Mouse (Mus musculus) erythroid progenitor cell, adult 5-6 weeks (primary cell): Measurements from ENCODE around the gene 1700003F12Rik. TPM values are rescaled to one million over a fixed set of nuclear protein-coding genes. Genes with fewer than 3 reads are reported as not detected.

Experiments
- total RNA-seq, 2 experiments: library from RNA; stranded (forward) in 1 of 2; stranded (reverse) in 1 of 2; fragments of 150-400 nt in 1 of 2; fragments of 186-747, 209-891 nt in 1 of 2; gene quantifications; 2 replicates each; pipeline versions ENCODE4 v1.2.3 to v1.2.4; 2015 to 2017; ENCODE audit warnings: low replicate concordance in 2 of 2

1700003F12Rik gene
- total RNA-seq, 2 experiments from 2014 or later: not detected

Other genes with a start within 250 kb of the 1700003F12Rik start
- gene Bpifb9b, start 239.9 kb upstream of the 1700003F12Rik start, total RNA-seq (2015; ENCODE audit: low replicate concordance): not detected in 2 replicates
- not detected in 2 replicates for gene Bpifb9b, start 239.9 kb upstream of the 1700003F12Rik start, total RNA-seq (2017; ENCODE audit: low replicate concordance)
- 10.1 and 12.3 TPM in 2 replicates for gene Cdk5rap1, start 174.1 kb upstream of the 1700003F12Rik start, total RNA-seq (2015; ENCODE audit: low replicate concordance)
- 8.2 and 28.1 TPM in 2 replicates for gene Cdk5rap1, start 174.1 kb upstream of the 1700003F12Rik start, total RNA-seq (2017; ENCODE audit: low replicate concordance)
- gene Snta1, start 139.0 kb upstream of the 1700003F12Rik start, total RNA-seq (2015; ENCODE audit: low replicate concordance): not detected in 2 replicates
- gene Snta1, start 139.0 kb upstream of the 1700003F12Rik start, total RNA-seq (2017; ENCODE audit: low replicate concordance): 1.0 and 1.8 TPM in 2 replicates
- 9.6 and 28.1 TPM in 2 replicates for gene Cbfa2t2, start 110.6 kb upstream of the 1700003F12Rik start, total RNA-seq (2015; ENCODE audit: low replicate concordance)
- gene Cbfa2t2, start 110.6 kb upstream of the 1700003F12Rik start, total RNA-seq (2017; ENCODE audit: low replicate concordance): 6.5 and 14.1 TPM in 2 replicates
- not detected in 2 replicates for gene Actl10, start 4.7 kb downstream of the 1700003F12Rik start, total RNA-seq (2015; ENCODE audit: low replicate concordance)
- gene Actl10, start 4.7 kb downstream of the 1700003F12Rik start, total RNA-seq (2017; ENCODE audit: low replicate concordance): not detected in 2 replicates
- gene Necab3, start 11.8 kb downstream of the 1700003F12Rik start, total RNA-seq (2015; ENCODE audit: low replicate concordance): 1.8 TPM in 1 of 2 replicates, not detected in the other
- gene Necab3, start 11.8 kb downstream of the 1700003F12Rik start, total RNA-seq (2017; ENCODE audit: low replicate concordance): 1.9 and 3.6 TPM in 2 replicates
- 11.7 and 27.8 TPM in 2 replicates for gene E2f1, start 22.8 kb downstream of the 1700003F12Rik start, total RNA-seq (2015; ENCODE audit: low replicate concordance)
- gene E2f1, start 22.8 kb downstream of the 1700003F12Rik start, total RNA-seq (2017; ENCODE audit: low replicate concordance): 11.9 and 17.5 TPM in 2 replicates
- 15.5 and 22.7 TPM in 2 replicates for gene Pxmp4, start 56.6 kb downstream of the 1700003F12Rik start, total RNA-seq (2015; ENCODE audit: low replicate concordance)
- gene Pxmp4, start 56.6 kb downstream of the 1700003F12Rik start, total RNA-seq (2017; ENCODE audit: low replicate concordance): 14.4 and 17.0 TPM in 2 replicates
- gene Zfp341, start 66.2 kb downstream of the 1700003F12Rik start, total RNA-seq (2015; ENCODE audit: low replicate concordance): 3.2 and 3.8 TPM in 2 replicates
- gene Zfp341, start 66.2 kb downstream of the 1700003F12Rik start, total RNA-seq (2017; ENCODE audit: low replicate concordance): 1.3 and 2.7 TPM in 2 replicates
- gene 4930519P11Rik, start 66.4 kb downstream of the 1700003F12Rik start, total RNA-seq (2015; ENCODE audit: low replicate concordance): 11.5 TPM in 1 of 2 replicates, not detected in the other
- gene 4930519P11Rik, start 66.4 kb downstream of the 1700003F12Rik start, total RNA-seq (2017; ENCODE audit: low replicate concordance): not detected in 2 replicates
- 58.0 and 78.4 TPM in 2 replicates for gene Chmp4b, start 104.6 kb downstream of the 1700003F12Rik start, total RNA-seq (2015; ENCODE audit: low replicate concordance)
- 45.3 and 70.0 TPM in 2 replicates for gene Chmp4b, start 104.6 kb downstream of the 1700003F12Rik start, total RNA-seq (2017; ENCODE audit: low replicate concordance)
- gene Gm14214, start 222.9 kb downstream of the 1700003F12Rik start, total RNA-seq (2015; ENCODE audit: low replicate concordance): not detected in 2 replicates
- gene Gm14214, start 222.9 kb downstream of the 1700003F12Rik start, total RNA-seq (2017; ENCODE audit: low replicate concordance): not detected in 2 replicates
- 87.2 and 99.8 TPM in 2 replicates for gene Raly, start 244.0 kb downstream of the 1700003F12Rik start, total RNA-seq (2015; ENCODE audit: low replicate concordance)
- 112 and 144 TPM in 2 replicates for gene Raly, start 244.0 kb downstream of the 1700003F12Rik start, total RNA-seq (2017; ENCODE audit: low replicate concordance)
- gene a, start 244.3 kb downstream of the 1700003F12Rik start, total RNA-seq (2015; ENCODE audit: low replicate concordance): not detected in 2 replicates
- gene a, start 244.3 kb downstream of the 1700003F12Rik start, total RNA-seq (2017; ENCODE audit: low replicate concordance): not detected in 2 replicates